Mouse (Mus musculus): Measurements from ENCODE around the gene Prdm2. TPM values are rescaled to one million over a fixed set of nuclear protein-coding genes. Genes with fewer than 3 reads are reported as not detected.

Prdm2 gene
- polyA plus RNA-seq, 1 experiment from 2014 or later: 18.0 TPM

- H3K27ac ChIP-seq: no peak overlapping the region
- H3K4me1 ChIP-seq: 0 out of 2 replicates have a peak, but pooled peaks cover 9% of the 10 kb centered on the region
- no peaks in the 10 kb centered on the region for H3K27me3 ChIP-seq
- WGBS: 30% methylated on average over 12 of the region's 12 CpGs
- no peak overlapping the region for H3K4me3 ChIP-seq
- H3K9ac ChIP-seq: no peak overlapping the region
- H3K9me3 ChIP-seq: 0 out of 2 replicates have a peak, but pooled peaks cover 6% of the 10 kb centered on the region
- ATAC-seq (ENCODE audit: low FRiP score, low read depth): no peak
- H3K36me3 ChIP-seq: no peaks in the 10 kb centered on the region
- H3K4me2 ChIP-seq (replicated peaks): no peak overlapping the region
These were observed 120.6 kb downstream of the Prdm2 start for GRCm38 (mm10) chr4:143092082-143092701.

DNA sequence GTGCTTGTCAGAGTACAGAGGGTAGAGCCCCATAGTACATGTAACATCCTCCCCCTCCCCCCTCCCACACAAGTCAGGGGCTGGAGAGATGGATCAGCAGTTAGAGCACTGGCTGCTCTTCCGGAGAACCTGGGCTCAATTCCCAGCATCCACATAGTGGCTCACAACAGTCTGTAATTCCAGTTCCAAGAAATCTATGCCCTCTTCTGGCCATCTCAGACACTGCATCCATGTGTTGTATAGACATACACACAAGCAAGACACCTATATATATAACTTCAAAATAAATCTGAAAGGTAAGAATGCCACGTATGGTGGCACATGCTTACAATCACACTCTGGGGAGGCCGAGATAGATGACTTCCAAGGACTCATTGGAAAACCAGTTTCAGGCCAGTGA is 122.2 kb downstream of the Prdm2 start:
- Histone ChIP-seq H3K27ac (no peak overlapping the region), H3K4me1 (0 out of 2 replicates have a peak, but pooled peaks cover 9% of the 10 kb centered on the region), H3K27me3 (no peaks in the 10 kb centered on the region), H3K9me3 (0 out of 2 replicates have a peak, but pooled peaks cover 6% of the 10 kb centered on the region), H3K4me2 (replicated peaks) (no peak overlapping the region), H3K4me3 (no peak overlapping the region), H3K9ac (no peak overlapping the region), H3K36me3 (no peaks in the 10 kb centered on the region)
- ATAC-seq (ENCODE audit: low FRiP score, low read depth): no peak
- WGBS: 89% methylated on average over 3 of the region's 3 CpGs

GRCm38 (mm10) chr4:143074071-143074765 is 138.6 kb downstream of the Prdm2 start:
- Histone ChIP-seq H3K4me3 (peak overlapping the region; percentile 38), H3K4me1 (peaks cover 19% of the 10 kb centered on the region), H3K4me2 (replicated peaks) (peak overlapping the region; percentile 69), H3K27me3 (0 out of 2 replicates have a peak, but pooled peaks cover 4% of the 10 kb centered on the region), H3K9ac (peak overlapping the region; percentile 65), H3K36me3 (no peaks in the 10 kb centered on the region), H3K27ac (no peak overlapping the region), H3K9me3 (no peaks in the 10 kb centered on the region)
- ATAC-seq (ENCODE audit: low FRiP score, low read depth): no peak
- WGBS: 2% methylated on average over 20 of the region's 20 CpGs

DNA sequence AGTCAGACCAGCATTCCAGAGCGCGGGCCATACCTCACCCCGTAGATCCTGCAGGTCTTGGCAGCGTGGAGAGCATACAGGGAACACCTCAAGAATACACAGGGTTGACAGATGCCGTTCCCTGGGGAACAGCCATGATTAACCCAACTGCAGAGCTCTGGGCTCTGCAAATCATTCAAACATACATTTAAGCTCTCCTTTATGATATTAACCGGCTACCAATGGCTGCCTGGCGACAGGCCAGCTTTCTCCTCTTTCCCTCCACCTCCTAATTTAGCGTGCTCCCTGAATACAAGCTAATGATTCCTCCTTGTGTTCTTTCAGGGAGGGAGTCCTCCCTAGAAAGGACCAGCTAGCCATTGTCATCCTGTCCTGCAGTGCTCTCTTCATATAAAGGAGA is 141.0 kb downstream of the Prdm2 start:
- Histone ChIP-seq H3K27ac (no peak overlapping the region), H3K4me2 (replicated peaks) (no peak overlapping the region), H3K36me3 (no peaks in the 10 kb centered on the region), H3K9me3 (no peaks in the 10 kb centered on the region), H3K9ac (no peak overlapping the region), H3K27me3 (0 out of 2 replicates have a peak, but pooled peaks cover 4% of the 10 kb centered on the region), H3K4me1 (peaks cover 19% of the 10 kb centered on the region), H3K4me3 (no peak overlapping the region)
- no peak for ATAC-seq (ENCODE audit: low FRiP score, low read depth)
- WGBS: 49% methylated on average over 8 of the region's 8 CpGs

- peaks cover 4% of the 10 kb centered on the region; the same call in 1 of the 2 replicates for H3K4me1 ChIP-seq
- H3K9me3 ChIP-seq: no peaks in the 10 kb centered on the region
- WGBS: 87% methylated on average over 9 of the region's 9 CpGs
- H3K27me3 ChIP-seq: no peaks in the 10 kb centered on the region
- no peak overlapping the region for H3K9ac ChIP-seq
- no peak for ATAC-seq (ENCODE audit: low FRiP score, low read depth)
- H3K4me2 ChIP-seq (replicated peaks): no peak overlapping the region
- no peaks in the 10 kb centered on the region for H3K36me3 ChIP-seq
- no peak overlapping the region for H3K27ac ChIP-seq
- H3K4me3 ChIP-seq: no peak overlapping the region
These were observed 145.8 kb downstream of the Prdm2 start for GRCm38 (mm10) chr4:143067006-143067405.

DNA sequence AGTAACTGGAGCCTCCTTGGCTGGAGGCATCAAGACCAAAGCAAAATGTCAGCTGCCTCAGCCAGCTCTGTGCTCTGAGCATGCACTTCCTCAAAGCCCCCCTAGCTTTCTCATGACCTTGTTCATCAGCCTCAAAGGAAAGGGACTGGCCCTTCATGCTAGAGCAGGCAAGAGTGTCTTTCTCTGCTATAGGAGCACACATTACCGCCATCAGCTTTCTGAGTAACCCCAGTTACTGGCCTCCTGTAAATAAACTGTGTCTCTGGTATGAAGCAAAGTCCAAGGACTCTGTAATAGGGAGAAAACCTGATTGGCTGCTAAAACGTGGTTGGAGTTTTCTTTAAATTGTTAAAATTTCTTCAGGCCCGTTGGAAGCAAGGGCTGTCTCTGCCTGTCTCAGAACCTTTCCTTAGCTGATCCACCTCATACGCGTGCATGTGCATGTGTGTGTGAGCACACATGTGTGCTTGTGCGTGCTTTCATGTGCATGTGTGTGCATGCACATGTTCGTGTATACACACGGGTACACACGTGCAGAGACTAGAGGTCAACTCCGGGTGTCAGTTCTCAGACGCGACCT is 153.9 kb downstream of the Prdm2 start:
- H3K4me2 ChIP-seq (replicated peaks): no peak overlapping the region
- no peak overlapping the region for H3K9ac ChIP-seq
- H3K4me3 ChIP-seq: no peak overlapping the region
- WGBS: 88% methylated on average over 12 of the region's 12 CpGs
- no peaks in the 10 kb centered on the region for H3K27me3 ChIP-seq
- H3K36me3 ChIP-seq: no peaks in the 10 kb centered on the region
- ATAC-seq (ENCODE audit: low FRiP score, low read depth): no peak
- H3K9me3 ChIP-seq: no peaks in the 10 kb centered on the region
- H3K4me1 ChIP-seq: no peaks in the 10 kb centered on the region
- H3K27ac ChIP-seq: no peak overlapping the region

Small RNA genes within 50 kb of the gene (microRNA-seq; reads per million reads assigned to microRNA genes)
- gene Mir7021: 2.8 reads per million, percentile 10 among the genes with 10 or more reads in this experiment

Other genes with a start within 250 kb of the Prdm2 start
- 62.5 and 63.3 TPM in 2 replicates for gene Pdpn, start 86.6 kb upstream of the Prdm2 start, polyA plus RNA-seq (2015; fragmentation: Nextera tagmentation; extraction: Ambion mirVana)
- gene Lrrc38, start 136.8 kb upstream of the Prdm2 start, polyA plus RNA-seq (2015; fragmentation: Nextera tagmentation; extraction: Ambion mirVana): 1.0 TPM in 2 replicates
- not detected in 2 replicates for gene Pramel1, start 181.4 kb upstream of the Prdm2 start, polyA plus RNA-seq (2015; fragmentation: Nextera tagmentation; extraction: Ambion mirVana)
- 22.3 and 24.3 TPM in 2 replicates for gene Pramef8, start 199.4 kb upstream of the Prdm2 start, polyA plus RNA-seq (2015; fragmentation: Nextera tagmentation; extraction: Ambion mirVana)
- not detected in 2 replicates for gene Oog4, start 237.3 kb upstream of the Prdm2 start, polyA plus RNA-seq (2015; fragmentation: Nextera tagmentation; extraction: Ambion mirVana)